8 mouse cellular contexts compared by ENCODE assay signal in genomic region chr15:103060341-103061130, GRCm38 (mm10). TPM values are rescaled to one million over a fixed set of nuclear protein-coding genes. Genes with fewer than 3 reads are reported as not detected.
DNase-seq lines count a peak whose midpoint lies in the region; ATAC-seq and TF ChIP-seq lines count a peak whose summit lies in the region.

No protein-coding gene starts in this region.

- no peak for TF ChIP-seq CTCF in testis, adult 2 months (IDR thresholded peaks at IDR 0.05; ENCODE audit: control insufficient read depth, insufficient read depth, insufficient replicate concordance, low read depth, low read length)

- 1% methylated on average over 36 of the region's 36 CpGs for WGBS in forebrain, embryonic 11.5 days
- 1% methylated on average over 36 of the region's 36 CpGs for WGBS in forebrain, embryonic 15.5 days
- WGBS in hindbrain, embryonic 13.5 days: 3% methylated on average over 36 of the region's 36 CpGs
- WGBS in limb, embryonic 12.5 days: 2% methylated on average over 36 of the region's 36 CpGs

- peaks cover 90% of the 10 kb centered on the region for H3K27me3 ChIP-seq in forebrain, embryonic 11.5 days (ENCODE audit: control insufficient read depth, insufficient read depth, low read length)
- peaks cover 90% of the 10 kb centered on the region for H3K27me3 ChIP-seq in forebrain, embryonic 15.5 days
- H3K27me3 ChIP-seq in hindbrain, embryonic 13.5 days: peaks cover 85% of the 10 kb centered on the region
- H3K27me3 ChIP-seq in limb, embryonic 12.5 days: peaks cover 94% of the 10 kb centered on the region
- H3K27me3 ChIP-seq in testis, adult 2 months (ENCODE audit: control insufficient read depth, insufficient read depth, low read length): peaks cover 6% of the 10 kb centered on the region

- H3K36me3 ChIP-seq in forebrain, embryonic 11.5 days (ENCODE audit: control insufficient read depth, insufficient read depth, low read length): no peaks in the 10 kb centered on the region
- H3K36me3 ChIP-seq in forebrain, embryonic 15.5 days: no peaks in the 10 kb centered on the region
- H3K36me3 ChIP-seq in hindbrain, embryonic 13.5 days: no peaks in the 10 kb centered on the region
- H3K36me3 ChIP-seq in limb, embryonic 12.5 days: no peaks in the 10 kb centered on the region
- H3K36me3 ChIP-seq in testis, adult 2 months (ENCODE audit: control insufficient read depth, insufficient read depth, low read length): no peaks in the 10 kb centered on the region

- H3K4me2 ChIP-seq in forebrain, embryonic 11.5 days (ENCODE audit: low read depth, low read length, severe bottlenecking): no peak overlapping the region
- no peak overlapping the region for H3K4me2 ChIP-seq in forebrain, embryonic 15.5 days (replicated peaks)
- peak overlapping the region; percentile 61 for H3K4me2 ChIP-seq in hindbrain, embryonic 13.5 days
- H3K4me2 ChIP-seq in limb, embryonic 12.5 days: peak overlapping the region; percentile 51

- no peak overlapping the region for H3K4me3 ChIP-seq in forebrain, embryonic 11.5 days (ENCODE audit: low read depth, low read length)
- H3K4me3 ChIP-seq in forebrain, embryonic 15.5 days: no peak overlapping the region
- peak overlapping the region; percentile 44 for H3K4me3 ChIP-seq in hindbrain, embryonic 13.5 days
- H3K4me3 ChIP-seq in limb, embryonic 12.5 days (replicated peaks): peak overlapping the region; percentile 20
- H3K4me3 ChIP-seq in testis, adult 2 months (ENCODE audit: control insufficient read depth, low read depth, low read length): peak overlapping the region; percentile 28

- no peak for TF ChIP-seq POLR2A in testis, adult 2 months (IDR thresholded peaks at IDR 0.05; ENCODE audit: control insufficient read depth, low read depth, low read length)

- no peak; the same call in 1 of the 2 replicates for ATAC-seq in forebrain, embryonic 11.5 days (replicated peaks; ENCODE audit: low FRiP score)
- ATAC-seq in forebrain, embryonic 15.5 days (replicated peaks): no peak
- ATAC-seq in hindbrain, embryonic 13.5 days (ENCODE audit: low FRiP score): peak; percentile 80
- no peak for ATAC-seq in limb, embryonic 12.5 days (ENCODE audit: insufficient number of reproducible peaks, insufficient read depth, low FRiP score, low TSS enrichment, low read depth)

- no peak overlapping the region for H3K9ac ChIP-seq in forebrain, embryonic 11.5 days (ENCODE audit: low read length)
- no peak overlapping the region for H3K9ac ChIP-seq in forebrain, embryonic 15.5 days (replicated peaks)
- peak overlapping the region; percentile 82 for H3K9ac ChIP-seq in hindbrain, embryonic 13.5 days
- no peak overlapping the region for H3K9ac ChIP-seq in limb, embryonic 12.5 days (replicated peaks)

- H3K27ac ChIP-seq in forebrain, embryonic 11.5 days (ENCODE audit: low read depth, low read length): no peak overlapping the region
- H3K27ac ChIP-seq in forebrain, embryonic 15.5 days (replicated peaks): no peak overlapping the region
- peak overlapping the region; percentile 96 for H3K27ac ChIP-seq in hindbrain, embryonic 13.5 days
- no peak overlapping the region for H3K27ac ChIP-seq in limb, embryonic 12.5 days
- H3K27ac ChIP-seq in testis, adult 2 months (ENCODE audit: control insufficient read depth, insufficient read depth, low read depth, low read length): peak overlapping the region; percentile 17

- peak; percentile 68 for DNase-seq in forebrain, embryonic 11.5 days (ENCODE audit: low spot score)
- DNase-seq in ZHBTc4 (ENCODE audit: low read depth, low spot score): peak; percentile 52
- no peak for DNase-seq in spleen, adult 18-20 months
- no peak for DNase-seq in layer of hippocampus, postnatal 10 days (ENCODE audit: low spot score in 2 of 2)

- H3K9me3 ChIP-seq in forebrain, embryonic 11.5 days (ENCODE audit: control insufficient read depth, low read length): no peaks in the 10 kb centered on the region
- no peaks in the 10 kb centered on the region for H3K9me3 ChIP-seq in forebrain, embryonic 15.5 days
- no peaks in the 10 kb centered on the region for H3K9me3 ChIP-seq in hindbrain, embryonic 13.5 days
- H3K9me3 ChIP-seq in limb, embryonic 12.5 days: no peaks in the 10 kb centered on the region

- H3K4me1 ChIP-seq in forebrain, embryonic 11.5 days (replicated peaks; ENCODE audit: control insufficient read depth, insufficient read depth, low read length): 0 out of 2 replicates have a peak, but pooled peaks cover 2% of the 10 kb centered on the region
- no peaks in the 10 kb centered on the region for H3K4me1 ChIP-seq in forebrain, embryonic 15.5 days
- H3K4me1 ChIP-seq in hindbrain, embryonic 13.5 days (replicated peaks): peaks cover 52% of the 10 kb centered on the region
- peaks cover 34% of the 10 kb centered on the region for H3K4me1 ChIP-seq in limb, embryonic 12.5 days (replicated peaks)
- H3K4me1 ChIP-seq in testis, adult 2 months (ENCODE audit: control insufficient read depth, insufficient read depth, low read length): peaks cover 10% of the 10 kb centered on the region

RNA-seq across cellular contexts. Expression of gene Hoxc4, which starts 41.8 kb away (rescaled TPM):
- not detected in 2 replicates for polyA plus RNA-seq in forebrain, embryonic 11.5 days (2014; fragmentation: Nextera tagmentation; extraction: Ambion mirVana)
- polyA plus RNA-seq in forebrain, embryonic 15.5 days (2015; fragmentation: Nextera tagmentation; extraction: Ambion mirVana): not detected in 2 replicates
- 76.2 and 86.9 TPM in 2 replicates for polyA plus RNA-seq in hindbrain, embryonic 13.5 days (2015; fragmentation: Nextera tagmentation; extraction: Ambion mirVana)
- polyA plus RNA-seq in limb, embryonic 12.5 days (2016; fragmentation: Nextera tagmentation; extraction: Ambion mirVana): 3.8 and 6.7 TPM in 2 replicates
- polyA plus RNA-seq in testis, adult 2 months (2012; rRNA removed): 0.33 and 0.36 TPM in 2 replicates
- total RNA-seq in layer of hippocampus, postnatal 10 days (2021): not detected

Comparison
In these comparisons a context has a peak if more than half of its experiments do, and no peak if none do; other contexts are left out.
1. DNase-seq: peak in forebrain, embryonic 11.5 days (single experiment) and ZHBTc4 (single experiment); none in spleen, adult 18-20 months (0 of 2) and layer of hippocampus, postnatal 10 days (0 of 2).
2. H3K27ac ChIP-seq: peak in hindbrain, embryonic 13.5 days (single experiment) and testis, adult 2 months (single experiment); none in forebrain, embryonic 11.5 days (single experiment), forebrain, embryonic 15.5 days (single experiment) and limb, embryonic 12.5 days (single experiment).
3. H3K4me2 ChIP-seq: peak in hindbrain, embryonic 13.5 days (single experiment) and limb, embryonic 12.5 days (single experiment); none in forebrain, embryonic 11.5 days (single experiment) and forebrain, embryonic 15.5 days (single experiment).
4. H3K4me3 ChIP-seq: peak in hindbrain, embryonic 13.5 days (single experiment), limb, embryonic 12.5 days (single experiment) and testis, adult 2 months (single experiment); none in forebrain, embryonic 11.5 days (single experiment) and forebrain, embryonic 15.5 days (single experiment).